Mouse (Mus musculus) forebrain, embryonic 11.5 days (tissue): ENCODE data around the gene 4931406P16Rik. TPM values are rescaled to one million over a fixed set of nuclear protein-coding genes. Genes with fewer than 3 reads are reported as not detected.

Experiments
- ATAC-seq: fragments of 200-750 bp; cut with Nextera tagmentation; replicated peaks from 2 replicates; pipeline ENCODE4 v1.8.0; 2017; ENCODE audit warnings: moderate TSS enrichment; ENCODE audit not compliant: low FRiP score
- DNase-seq: peaks from one replicate; pipeline ENCODE4 v3.0.0-alpha.2; 2017; ENCODE audit warnings: low spot score
- H3K27ac ChIP-seq: fragments of 300-500 bp; sonication (generic); 2 replicates; pipeline ENCODE4 v1.5.1; 2014; ENCODE audit warnings: low read depth, low read length
- H3K27me3 ChIP-seq: fragments of 300-500 bp; sonication (generic); 2 replicates; pipeline ENCODE4 v1.6.1; 2014; ENCODE audit warnings: mild to moderate bottlenecking, low read length, mixed read lengths; ENCODE audit not compliant: control insufficient read depth, insufficient read depth
- H3K36me3 ChIP-seq: fragments of 300-500 bp; sonication (generic); 2 replicates; pipeline ENCODE4 v1.6.1; 2014; ENCODE audit warnings: mild to moderate bottlenecking, low read length, moderate library complexity, mixed read lengths; ENCODE audit not compliant: control insufficient read depth, insufficient read depth
- H3K4me1 ChIP-seq: fragments of 300-500 bp; sonication (generic); replicated peaks from 2 replicates; pipeline ENCODE4 v1.6.1; 2014; ENCODE audit warnings: low read length, mixed read lengths; ENCODE audit not compliant: control insufficient read depth, insufficient read depth
- H3K4me2 ChIP-seq: fragments of 300-500 bp; sonication (generic); 2 replicates; pipeline ENCODE4 v1.6.1; 2014; ENCODE audit warnings: low read depth, mild to moderate bottlenecking, low read length, moderate library complexity, mixed read lengths; ENCODE audit not compliant: severe bottlenecking
- H3K4me3 ChIP-seq: fragments of 300-500 bp; sonication (generic); 2 replicates; pipeline ENCODE4 v1.5.1; 2014; ENCODE audit warnings: low read depth, low read length
- H3K9ac ChIP-seq: fragments of 300-500 bp; sonication (generic); 2 replicates; pipeline ENCODE4 v1.6.1; 2014; ENCODE audit warnings: low read length
- H3K9me3 ChIP-seq: fragments of 300-500 bp; sonication (generic); 2 replicates; pipeline ENCODE4 v1.6.1; 2016; ENCODE audit warnings: low read length, mixed read lengths; ENCODE audit not compliant: control insufficient read depth
- WGBS: fragments of 180-500 bp; shearing (Covaris S2); extraction: QIAGEN DNeasy Blood & Tissue Kit; methylation state at CpG from one replicate; pipeline ENCODE4 v1.1.7; 2014; 5-methylcytosine and 5-hydroxymethylcytosine counted together
- polyA plus RNA-seq: library from polyadenylated mRNA; unstranded; fragments of >200 nt; fragmentation: Nextera tagmentation; extraction: Ambion mirVana; gene quantifications from 2 replicates; pipeline ENCODE4 v1.2.1, GENCODE M21; 2014

The 4931406P16Rik gene
- polyA plus RNA-seq, 1 experiment from 2014 or later = 32.7 TPM

GRCm38 (mm10) chr7:34272465-34272864 is 40.9 kb downstream of the 4931406P16Rik start:
- Histone ChIP-seq H3K4me1 (no peaks in the 10 kb centered on the region), H3K9me3 (no peaks in the 10 kb centered on the region), H3K4me3 (no peak overlapping the region), H3K9ac (no peak overlapping the region), H3K27me3 (no peaks in the 10 kb centered on the region), H3K36me3 (no peaks in the 10 kb centered on the region), H3K4me2 (no peak overlapping the region), H3K27ac (no peak overlapping the region)
- WGBS = 73% methylated on average over 4 of the region's 4 CpGs
- DNase-seq (no peak), ATAC-seq (no peak)

GRCm38 (mm10) chr7:34268463-34268862 is 44.9 kb downstream of the 4931406P16Rik start:
- H3K4me3 ChIP-seq = no peak overlapping the region
- H3K9me3 ChIP-seq = no peaks in the 10 kb centered on the region
- H3K4me2 ChIP-seq = no peak overlapping the region
- WGBS = 68% methylated on average over 1 of the region's 1 CpGs
- ATAC-seq (no peak), DNase-seq (no peak)
- no peak overlapping the region for H3K9ac ChIP-seq
- H3K4me1 ChIP-seq = no peaks in the 10 kb centered on the region
- H3K27ac ChIP-seq = no peak overlapping the region
- H3K27me3 ChIP-seq = no peaks in the 10 kb centered on the region
- H3K36me3 ChIP-seq = no peaks in the 10 kb centered on the region

GRCm38 (mm10) chr7:34266421-34266820 is 46.9 kb downstream of the 4931406P16Rik start:
- no peak overlapping the region for H3K9ac ChIP-seq
- no peaks in the 10 kb centered on the region for H3K27me3 ChIP-seq
- H3K4me3 ChIP-seq = no peak overlapping the region
- no peak for ATAC-seq
- no peaks in the 10 kb centered on the region; the same call in none of the 2 replicates for H3K36me3 ChIP-seq
- H3K27ac ChIP-seq = no peak overlapping the region
- H3K9me3 ChIP-seq = no peaks in the 10 kb centered on the region
- H3K4me2 ChIP-seq = no peak overlapping the region
- DNase-seq = no peak
- H3K4me1 ChIP-seq = no peaks in the 10 kb centered on the region

- DNase-seq = peak; percentile 50
- Histone ChIP-seq H3K36me3 (no peaks in the 10 kb centered on the region; the same call in none of the 2 replicates), H3K27me3 (no peaks in the 10 kb centered on the region), H3K4me1 (no peaks in the 10 kb centered on the region), H3K4me3 (no peak overlapping the region), H3K27ac (no peak overlapping the region), H3K9me3 (no peaks in the 10 kb centered on the region), H3K9ac (no peak overlapping the region), H3K4me2 (no peak overlapping the region)
- ATAC-seq = no peak
- WGBS = 72% methylated on average over 5 of the region's 5 CpGs
Observed at GRCm38 (mm10) chr7:34265876-34266346, 47.4 kb downstream of the 4931406P16Rik start.

- 95% methylated on average over 5 of the region's 5 CpGs for WGBS
- Histone ChIP-seq H3K4me2 (no peak overlapping the region), H3K27ac (no peak overlapping the region), H3K36me3 (no peaks in the 10 kb centered on the region; the same call in none of the 2 replicates), H3K9me3 (no peaks in the 10 kb centered on the region), H3K4me1 (no peaks in the 10 kb centered on the region), H3K9ac (no peak overlapping the region), H3K4me3 (no peak overlapping the region), H3K27me3 (no peaks in the 10 kb centered on the region)
- ATAC-seq (no peak), DNase-seq (no peak)
Observed at GRCm38 (mm10) chr7:34263437-34263836, 49.9 kb downstream of the 4931406P16Rik start.

GRCm38 (mm10) chr7:34258407-34258806 is 54.9 kb downstream of the 4931406P16Rik start:
- 88% methylated on average over 1 of the region's 1 CpGs for WGBS
- Histone ChIP-seq H3K4me3 (no peak overlapping the region), H3K9me3 (no peaks in the 10 kb centered on the region), H3K36me3 (no peaks in the 10 kb centered on the region; the same call in none of the 2 replicates), H3K9ac (no peak overlapping the region), H3K27me3 (no peaks in the 10 kb centered on the region), H3K4me1 (no peaks in the 10 kb centered on the region), H3K4me2 (no peak overlapping the region), H3K27ac (no peak overlapping the region)
- DNase-seq (no peak), ATAC-seq (no peak)

GRCm38 (mm10) chr7:34257279-34257678 is 56.1 kb downstream of the 4931406P16Rik start:
- no peak for ATAC-seq
- WGBS = 80% methylated on average over 9 of the region's 9 CpGs
- no peaks in the 10 kb centered on the region for H3K4me1 ChIP-seq
- H3K27me3 ChIP-seq = no peaks in the 10 kb centered on the region
- H3K27ac ChIP-seq = no peak overlapping the region
- no peak for DNase-seq
- no peaks in the 10 kb centered on the region; the same call in none of the 2 replicates for H3K36me3 ChIP-seq
- H3K4me3 ChIP-seq = no peak overlapping the region
- H3K9ac ChIP-seq = no peak overlapping the region
- H3K4me2 ChIP-seq = no peak overlapping the region
- H3K9me3 ChIP-seq = no peaks in the 10 kb centered on the region

- H3K27ac ChIP-seq = no peak overlapping the region
- DNase-seq = no peak
- no peaks in the 10 kb centered on the region; the same call in 1 of the 2 replicates for H3K36me3 ChIP-seq
- H3K4me3 ChIP-seq = no peak overlapping the region
- 90% methylated on average over 1 of the region's 1 CpGs for WGBS
- no peaks in the 10 kb centered on the region for H3K27me3 ChIP-seq
- H3K4me1 ChIP-seq = no peaks in the 10 kb centered on the region
- no peak overlapping the region for H3K4me2 ChIP-seq
- no peak overlapping the region for H3K9ac ChIP-seq
- no peaks in the 10 kb centered on the region for H3K9me3 ChIP-seq
- no peak for ATAC-seq
Observed at GRCm38 (mm10) chr7:34255916-34256315, 57.4 kb downstream of the 4931406P16Rik start.

- no peak overlapping the region for H3K4me3 ChIP-seq
- WGBS = 80% methylated on average over 3 of the region's 3 CpGs
Observed at GRCm38 (mm10) chr7:34255137-34255536, 58.2 kb downstream of the 4931406P16Rik start.

More at GRCm38 (mm10) chr7:34255137-34255536, 58.2 kb downstream of the 4931406P16Rik start:
- ATAC-seq (no peak), DNase-seq (no peak)
- H3K4me1 ChIP-seq = no peaks in the 10 kb centered on the region
- no peak overlapping the region for H3K27ac ChIP-seq
- no peaks in the 10 kb centered on the region for H3K27me3 ChIP-seq
- no peak overlapping the region for H3K9ac ChIP-seq
- no peak overlapping the region for H3K4me2 ChIP-seq
- no peaks in the 10 kb centered on the region; the same call in 1 of the 2 replicates for H3K36me3 ChIP-seq
- no peaks in the 10 kb centered on the region for H3K9me3 ChIP-seq
